Mouse (Mus musculus): ENCODE measurements at regions not wholly inside any gene's neighbourhood (a gene's known extent, or its start where the extent isn't known, plus 50 kb on each side); places are given as distances from the start of the nearest gene placed in this dataset.

GRCm38 (mm10) chr14:103932170-103932569 lies 88.0 kb upstream of the Ednrb start:
- no peak for DNase-seq (ENCODE audit: low read depth)

GRCm38 (mm10) chr14:103929734-103930364 lies 85.6 kb upstream of the Ednrb start:
- no peak for DNase-seq (ENCODE audit: low read depth)

- DNase-seq (ENCODE audit: low read depth), result no peak
Observed at GRCm38 (mm10) chr14:103929155-103929729, 85.0 kb upstream of the Ednrb start.

GRCm38 (mm10) chr14:103920169-103920568 lies 76.0 kb upstream of the Ednrb start:
- DNase-seq (ENCODE audit: low read depth), result no peak

- no peak for DNase-seq (ENCODE audit: low read depth)
Observed at GRCm38 (mm10) chr14:103919380-103919779, 75.2 kb upstream of the Ednrb start.

GRCm38 (mm10) chr14:103913453-103913852 lies 69.3 kb upstream of the Ednrb start:
- no peak for DNase-seq (ENCODE audit: low read depth)

GRCm38 (mm10) chr14:103911707-103912106 lies 67.5 kb upstream of the Ednrb start:
- DNase-seq (ENCODE audit: low read depth), result no peak

- no peak for DNase-seq (ENCODE audit: low read depth)
Observed at GRCm38 (mm10) chr14:103911280-103911679, 67.1 kb upstream of the Ednrb start.

GRCm38 (mm10) chr14:103906417-103907070 lies 62.3 kb upstream of the Ednrb start:
- no peak for DNase-seq (ENCODE audit: low read depth)

- no peak for DNase-seq (ENCODE audit: low read depth)
Observed at GRCm38 (mm10) chr14:103900817-103901216, 56.6 kb upstream of the Ednrb start.

GRCm38 (mm10) chr14:103899111-103899814 lies 55.1 kb upstream of the Ednrb start:
- DNase-seq (ENCODE audit: low read depth), result no peak

GRCm38 (mm10) chr14:103898689-103899088 lies 54.5 kb upstream of the Ednrb start:
- DNase-seq (ENCODE audit: low read depth), result no peak

GRCm38 (mm10) chr14:103895261-103895660 lies 51.1 kb upstream of the Ednrb start:
- no peak for DNase-seq (ENCODE audit: low read depth)

All from gonadal fat pad, adult 2 months (tissue).